Mouse (Mus musculus): Measurements from ENCODE around the gene Olfr341. TPM values are rescaled to one million over a fixed set of nuclear protein-coding genes. Genes with fewer than 3 reads are reported as not detected.

Gene Olfr341
- polyA plus RNA-seq (2021; fragmentation: Nextera tagmentation): not detected in 2 replicates
- long read RNA-seq, experiment 1: 0 reads
- long read RNA-seq, experiment 2: 0 reads

GRCm38 (mm10) chr2:36482368-36482767, at the start of gene Olfr341:
Olfr341 (minus strand) TSS chr2:36482468.

GRCm38 (mm10) chr2:36524698-36525097, 42.4 kb upstream of the Olfr341 start, which contains the start of gene Olfr342:
Olfr342 (plus strand) TSS chr2:36524998.

GRCm38 (mm10) chr2:36452287-36452686, 30.0 kb downstream of the Olfr341 start, which contains the start of gene Olfr340:
Olfr340 (plus strand) TSS chr2:36452587.

Other genes with a start within 250 kb of the Olfr341 start
- gene Olfr338, start 108.9 kb downstream of the Olfr341 start, polyA plus RNA-seq (2021; fragmentation: Nextera tagmentation): not detected in 2 replicates
- gene Olfr339, start 63.5 kb downstream of the Olfr341 start, polyA plus RNA-seq (2021; fragmentation: Nextera tagmentation): not detected in 2 replicates
- not detected in 2 replicates for gene Olfr340, start 29.9 kb downstream of the Olfr341 start, polyA plus RNA-seq (2021; fragmentation: Nextera tagmentation)
- not detected in 2 replicates for gene Olfr342, start 42.5 kb upstream of the Olfr341 start, polyA plus RNA-seq (2021; fragmentation: Nextera tagmentation)
- gene Olfr344, start 84.2 kb upstream of the Olfr341 start, polyA plus RNA-seq (2021; fragmentation: Nextera tagmentation): not detected in 2 replicates
- gene Olfr345, start 157.6 kb upstream of the Olfr341 start, polyA plus RNA-seq (2021; fragmentation: Nextera tagmentation): not detected in 2 replicates
- not detected in 2 replicates for gene Olfr346, start 203.3 kb upstream of the Olfr341 start, polyA plus RNA-seq (2021; fragmentation: Nextera tagmentation)
- not detected in 2 replicates for gene Olfr347, start 249.4 kb upstream of the Olfr341 start, polyA plus RNA-seq (2021; fragmentation: Nextera tagmentation)